Mouse (Mus musculus): ENCODE measurements around the gene Apod.
A peak's percentile ranks its signal among the peaks of the same experiment; 100 is the strongest.
"Not testable (repeated sequence)": the region's sequence is repeated elsewhere in the genome, so short reads cannot be mapped to it uniquely, and the experiment has no call there.

Apod gene

DNA sequence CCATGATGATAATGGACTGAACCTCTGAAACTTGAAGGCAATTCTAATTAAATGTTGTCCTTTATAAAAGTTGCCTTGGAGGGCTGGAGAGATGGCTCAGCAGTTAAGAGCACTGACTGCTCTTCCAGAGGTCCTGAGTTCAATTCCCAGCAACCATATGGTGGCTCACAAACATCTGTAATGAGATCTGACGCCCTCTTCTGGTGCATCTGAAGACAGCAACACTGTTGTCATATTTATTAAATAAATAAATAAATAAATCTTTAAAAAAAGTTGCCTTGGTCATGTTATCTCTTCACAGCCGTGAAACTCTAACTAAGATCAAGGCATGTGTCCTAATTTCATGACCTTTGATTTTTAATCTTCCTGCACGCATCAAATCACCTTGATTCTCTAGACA is 5.1 kb upstream of the Apod start:
- DNase-seq: not testable (repeated sequence)

GRCm38 (mm10) chr16:31319316-31319715 is 4.7 kb upstream of the Apod start:
- no peak for DNase-seq

GRCm38 (mm10) chr16:31318418-31318817 is 3.8 kb upstream of the Apod start:
- no peak for DNase-seq

DNA sequence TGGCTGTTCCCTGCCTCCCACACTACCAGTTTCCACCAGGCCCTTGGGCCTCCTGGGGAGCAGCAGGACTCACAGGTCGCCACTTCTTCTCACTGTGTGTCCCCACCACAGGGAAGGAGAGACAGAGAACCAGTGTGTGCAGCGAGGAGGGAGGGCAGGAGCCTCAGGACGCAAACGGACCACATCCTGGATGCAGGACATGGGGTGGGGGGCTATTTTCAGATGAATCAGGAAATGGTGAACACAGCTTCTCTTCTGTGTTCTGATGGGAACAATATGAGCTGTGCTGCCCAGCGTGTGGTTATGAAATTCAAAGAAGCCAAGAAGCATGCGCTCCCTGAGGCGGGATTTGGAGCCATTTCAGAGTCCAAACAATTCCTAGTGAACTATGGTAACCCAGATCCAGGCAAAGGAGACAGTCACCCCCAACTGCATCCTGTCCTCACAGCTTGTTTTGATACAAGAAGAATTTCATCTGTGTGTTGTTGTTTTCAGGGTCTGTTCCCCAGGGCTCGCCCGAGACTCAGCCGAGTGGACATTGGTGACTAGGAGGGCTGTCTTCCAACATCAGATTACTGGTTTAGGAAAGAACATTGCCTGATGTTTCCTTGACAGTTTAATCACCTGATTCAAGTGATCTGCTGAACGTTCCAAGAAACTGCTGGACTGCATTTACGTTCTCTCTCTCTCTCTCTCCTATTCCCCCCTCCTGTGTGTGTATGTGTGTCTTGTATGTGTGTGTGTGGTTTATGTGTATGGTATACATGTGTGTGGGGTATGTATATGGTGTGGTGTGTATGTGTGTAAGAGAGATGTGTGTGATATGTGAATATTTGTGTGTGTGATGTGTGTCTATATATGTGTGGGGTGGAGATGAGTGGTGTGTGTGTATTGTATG is 1.9 kb upstream of the Apod start:
- peak; percentile 42 for DNase-seq

GRCm38 (mm10) chr16:31315294-31315693 is 686 bp upstream of the Apod start:
- DNase-seq: no peak

DNA sequence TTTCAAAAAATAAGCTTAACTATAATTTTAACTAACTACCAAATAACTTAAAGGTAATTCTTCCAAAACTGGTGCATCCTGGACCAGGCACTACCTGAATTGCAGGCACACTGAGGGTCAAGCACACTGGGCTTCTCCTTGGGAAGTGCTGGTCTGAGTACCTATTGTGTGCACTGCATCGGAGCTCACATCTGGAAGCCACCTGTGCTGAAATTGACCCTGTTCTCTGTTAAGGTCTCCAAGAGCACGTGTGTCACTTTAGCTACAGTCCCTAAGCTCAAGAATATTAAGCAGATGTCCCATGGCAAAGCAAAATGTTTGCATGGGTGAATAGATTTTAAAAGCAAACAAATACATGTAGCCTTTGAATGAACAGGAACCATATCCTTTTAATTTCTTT is 997 bp downstream of the Apod start:
- no peak for DNase-seq

DNA sequence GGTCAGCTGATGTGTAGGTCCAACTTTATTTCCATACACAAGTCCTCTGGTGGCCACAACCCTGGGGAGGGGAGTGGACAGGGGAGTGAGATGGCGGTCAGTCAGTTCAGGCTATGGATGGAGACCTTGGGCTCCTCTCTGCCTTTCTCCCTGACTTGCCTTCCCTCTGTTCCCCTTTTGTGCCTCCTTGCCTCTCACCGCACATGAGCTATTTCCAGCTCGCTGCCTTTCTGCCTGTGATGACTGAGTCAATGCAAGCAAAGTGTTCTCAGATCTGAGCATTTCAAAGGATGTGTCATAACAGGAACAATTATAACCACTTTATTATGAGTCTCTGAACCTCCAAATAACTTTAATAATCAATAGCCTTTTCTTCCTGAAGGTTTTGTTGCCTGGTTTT is 2.3 kb downstream of the Apod start:
- DNase-seq: no peak

- DNase-seq: no peak
These were observed 9.2 kb downstream of the Apod start for GRCm38 (mm10) chr16:31305199-31305919.

DNA sequence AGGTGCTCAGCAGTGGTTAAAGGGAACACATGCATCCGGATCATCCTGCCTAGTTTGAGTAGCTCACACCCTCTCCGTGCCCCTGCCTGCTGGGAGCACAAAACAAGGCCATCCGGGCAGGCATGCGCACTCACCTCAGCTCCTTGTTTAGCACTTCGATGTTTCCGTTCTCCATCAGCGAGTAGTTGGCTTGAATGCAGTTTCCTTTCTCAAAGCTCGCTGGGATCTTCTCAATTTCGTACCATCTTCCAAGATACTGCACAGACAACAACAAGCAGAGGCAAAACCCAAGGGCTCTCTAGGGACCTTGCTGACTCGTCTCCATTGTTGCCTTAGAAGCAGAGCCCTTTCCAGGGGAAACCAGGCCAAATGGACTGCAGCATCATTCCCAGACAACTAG is 11.3 kb downstream of the Apod start:
- DNase-seq: peak; percentile 24

DNA sequence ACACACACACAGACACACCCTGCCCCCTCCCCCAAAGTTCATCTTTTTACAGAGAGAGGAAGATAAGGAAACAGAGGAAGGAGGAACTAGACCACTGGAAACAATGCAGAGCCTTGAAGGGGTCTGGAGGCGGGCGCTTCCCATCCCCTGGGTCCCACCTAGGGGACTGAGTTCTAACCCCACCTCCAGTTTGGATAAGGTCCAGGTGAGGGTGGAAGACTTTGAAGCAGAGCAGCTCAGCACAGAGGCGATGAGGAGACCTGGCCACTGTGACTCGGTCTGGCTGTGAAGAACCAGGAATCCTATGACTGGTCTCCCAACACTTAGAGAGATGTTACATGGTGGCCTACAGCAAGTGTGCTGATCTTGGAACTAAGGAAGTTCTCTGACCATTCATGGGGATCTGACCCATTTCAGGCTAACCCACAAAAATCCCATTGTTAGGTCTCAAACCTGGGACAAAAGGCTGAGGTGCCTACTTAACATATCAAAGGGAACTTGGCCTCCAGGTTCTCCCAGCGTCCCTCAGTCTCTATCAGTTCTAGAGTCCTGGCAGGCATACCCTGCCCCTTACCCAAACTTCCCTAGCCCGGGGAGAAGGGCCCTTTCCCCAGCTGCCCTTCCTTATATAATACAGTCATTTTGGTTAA is 13.6 kb downstream of the Apod start:
- DNase-seq: no peak

GRCm38 (mm10) chr16:31300467-31300866 is 14.1 kb downstream of the Apod start:
- DNase-seq: no peak

GRCm38 (mm10) chr16:31299960-31300353 is 14.7 kb downstream of the Apod start:
- DNase-seq: no peak

DNA sequence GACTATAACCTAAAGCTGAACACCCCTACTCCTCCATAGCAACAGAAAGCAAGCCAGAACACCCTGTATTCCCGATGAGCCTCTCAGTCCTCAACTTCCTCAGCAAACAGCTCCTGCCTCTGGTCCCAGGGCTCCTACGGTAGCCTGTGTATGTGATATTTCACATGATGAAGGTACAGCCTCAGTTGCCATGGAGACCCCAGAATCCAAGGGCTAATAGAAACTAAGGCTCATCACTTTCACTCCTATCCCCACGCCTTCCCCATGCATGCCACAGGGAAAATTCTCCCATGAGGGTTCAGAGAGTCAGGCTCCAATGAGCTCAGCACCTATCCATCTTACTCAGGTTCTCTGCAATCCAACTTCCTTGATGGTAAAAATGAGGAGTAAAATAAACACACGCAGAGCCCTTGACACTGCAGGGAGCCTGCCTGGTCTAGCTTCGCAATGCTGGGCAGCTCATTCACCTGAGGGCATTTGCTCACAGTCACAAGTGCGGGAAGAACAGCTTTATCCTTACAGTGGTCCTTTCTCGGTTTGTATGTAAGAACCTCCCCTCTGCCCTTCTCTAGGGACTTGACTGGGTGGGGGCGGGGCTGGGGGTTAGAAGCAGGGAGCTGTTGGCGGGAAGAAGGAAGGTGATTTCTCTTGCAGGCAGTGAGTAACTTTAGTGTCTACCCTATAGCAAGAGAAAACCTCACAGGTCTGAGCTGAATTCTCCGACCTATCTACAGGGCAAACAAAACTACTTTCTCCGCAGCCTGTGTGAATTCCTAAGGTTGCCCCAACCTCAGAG is 15.2 kb downstream of the Apod start:
- no peak for DNase-seq

DNA sequence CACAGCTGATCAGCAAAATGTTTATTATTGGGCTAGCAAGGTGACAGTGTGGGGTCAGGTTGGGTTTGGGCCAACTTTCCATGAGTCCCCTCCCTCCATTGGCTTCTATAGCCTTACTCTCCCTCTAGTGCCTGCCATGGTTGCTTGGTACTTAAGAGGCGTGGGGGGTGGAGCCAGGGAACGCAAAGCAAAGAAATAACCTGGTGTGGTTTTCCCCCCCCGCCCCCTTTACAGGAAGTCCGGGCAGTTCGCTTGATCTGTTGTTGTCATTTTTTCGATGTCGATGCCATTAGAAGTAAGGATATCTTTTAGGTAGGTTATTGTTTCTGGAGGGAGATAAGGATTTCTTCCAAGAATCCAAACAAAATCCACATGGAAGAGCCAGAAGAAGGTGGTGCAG is 17.5 kb downstream of the Apod start:
- no peak for DNase-seq

- no peak for DNase-seq
These were observed 20.8 kb downstream of the Apod start for GRCm38 (mm10) chr16:31293761-31294160.

DNA sequence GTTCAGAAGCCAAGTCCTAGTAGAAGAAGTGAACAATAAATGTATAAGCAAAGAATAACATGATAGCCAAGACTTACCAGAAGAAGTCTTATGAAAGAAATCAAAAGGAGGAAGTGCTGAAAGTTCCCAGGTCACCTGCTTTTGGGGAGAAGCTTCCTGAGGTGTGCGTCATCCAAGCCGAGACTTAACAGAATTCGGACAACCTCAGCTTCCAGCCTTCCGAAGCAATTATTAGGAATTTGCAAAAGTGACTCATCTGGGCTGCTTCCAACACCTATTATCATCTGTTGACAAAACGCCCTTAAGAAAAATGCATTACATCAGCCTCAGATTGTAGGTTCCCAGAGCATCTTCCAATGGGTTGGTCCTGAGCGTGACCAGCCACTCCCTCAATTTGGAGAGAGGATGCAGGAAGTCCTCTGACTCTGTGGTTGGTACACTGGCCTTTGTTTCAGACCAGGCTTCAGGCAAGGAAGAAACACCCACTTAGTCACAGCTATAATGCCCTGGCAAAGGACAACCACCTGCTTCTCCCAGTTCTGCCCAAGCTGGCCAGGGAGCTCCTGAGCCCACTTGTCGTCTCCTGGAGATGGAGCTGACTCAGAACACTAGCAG is 23.8 kb downstream of the Apod start:
- DNase-seq: peak; percentile 50

DNA sequence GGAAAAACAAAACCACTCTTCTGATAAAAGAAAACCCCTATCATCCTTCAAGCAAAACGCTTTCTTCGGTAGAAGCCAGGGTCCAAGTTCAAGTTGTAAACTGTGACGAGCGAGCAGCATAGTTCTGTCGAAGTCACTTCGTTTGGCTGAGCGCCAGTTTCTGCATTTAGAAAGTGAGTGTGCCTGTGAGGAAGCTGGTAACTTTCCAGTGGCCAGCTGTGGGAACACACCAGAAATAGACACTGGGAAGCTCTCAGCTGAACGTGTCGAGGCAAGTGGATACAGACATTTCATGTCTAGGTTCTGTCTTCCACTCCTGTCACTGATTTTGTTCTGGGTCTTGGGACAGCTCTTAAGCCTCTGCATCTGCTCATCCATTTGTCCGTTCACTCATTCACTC is 24.3 kb downstream of the Apod start:
- peak; percentile 84 for DNase-seq

DNA sequence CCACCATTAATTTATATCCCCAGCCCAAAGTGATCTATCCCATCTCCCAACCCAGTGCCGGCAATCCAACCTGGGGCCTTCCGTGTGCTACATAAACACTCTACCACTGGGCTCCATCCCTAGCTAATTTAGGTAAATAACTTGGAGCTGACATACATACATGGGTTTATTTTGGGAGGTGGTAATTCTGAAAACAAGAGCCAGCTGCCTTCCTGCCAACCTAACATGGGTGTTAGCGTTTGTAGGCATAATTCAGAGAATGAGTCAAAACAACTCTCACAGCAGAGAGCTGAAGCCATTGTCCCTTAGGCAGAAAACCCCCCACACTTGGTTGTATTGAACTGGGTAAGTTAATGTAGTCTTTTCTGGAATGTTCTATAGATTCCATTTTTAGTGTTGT is 26.9 kb downstream of the Apod start:
- DNase-seq: no peak

- DNase-seq: no peak
These were observed 27.7 kb downstream of the Apod start for GRCm38 (mm10) chr16:31286801-31287488.

GRCm38 (mm10) chr16:31281981-31282380 is 32.6 kb downstream of the Apod start:
- no peak for DNase-seq

- DNase-seq: no peak
These were observed 34.4 kb downstream of the Apod start for GRCm38 (mm10) chr16:31280176-31280575.

GRCm38 (mm10) chr16:31278581-31278980 is 36.0 kb downstream of the Apod start:
- no peak for DNase-seq
